Mouse (Mus musculus) ES-Bruce4 (cell line): Measurements from ENCODE around the gene Tmem107.

Experiments
- CTCF ChIP-seq: IDR thresholded peaks from one replicate; pipeline ENCODE4 v1.8.1; 2011; ENCODE audit warnings: low read depth, low read length
- POLR2A ChIP-seq: IDR thresholded peaks from one replicate; pipeline ENCODE4 v1.8.1; 2011; ENCODE audit warnings: low read length; ENCODE audit not compliant: insufficient read depth

DNA sequence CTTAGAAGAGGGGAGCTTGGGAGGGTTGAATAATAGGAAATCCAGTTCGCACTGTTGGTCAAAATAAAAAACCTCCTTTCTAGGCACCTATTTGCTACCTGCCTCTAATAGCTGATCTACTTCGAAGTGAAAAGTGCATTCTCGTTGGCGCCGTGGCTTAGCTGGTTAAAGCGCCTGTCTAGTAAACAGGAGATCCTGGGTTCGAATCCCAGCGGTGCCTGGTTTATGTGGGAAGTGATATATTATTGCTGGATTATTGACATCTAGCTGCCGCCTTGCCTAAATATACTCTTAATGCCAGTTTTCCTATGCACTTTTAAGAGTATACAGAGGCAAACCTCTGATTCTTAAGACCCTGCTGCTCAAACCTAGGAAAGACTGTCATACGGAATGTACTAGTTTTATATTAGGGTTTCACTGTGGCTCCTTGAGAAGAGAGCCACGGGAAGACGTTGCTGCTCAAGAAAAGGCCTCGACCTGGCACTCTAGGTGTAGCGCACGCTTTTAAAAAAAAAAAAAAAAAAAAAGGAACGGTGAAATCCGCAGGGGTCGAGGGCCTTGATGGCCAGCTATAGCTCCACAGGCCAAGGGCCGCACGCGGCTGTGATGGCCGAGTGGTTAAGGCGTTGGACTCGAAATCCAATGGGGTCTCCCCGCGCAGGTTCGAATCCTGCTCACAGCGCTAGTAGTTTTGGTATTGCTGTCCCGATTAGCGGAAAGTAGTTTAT, 39.9 kb downstream of the Tmem107 start:
- TF ChIP-seq CTCF, result no peak
- no peak for TF ChIP-seq POLR2A
